Comparison of ENCODE assay signal across 8 mouse cellular contexts in genomic region chr12:69582216-69582612, GRCm38 (mm10). TPM values are rescaled to one million over a fixed set of nuclear protein-coding genes. Genes with fewer than 3 reads are reported as not detected.
DNase-seq lines count a peak whose midpoint lies in the region; ATAC-seq and TF ChIP-seq lines count a peak whose summit lies in the region.

No protein-coding gene starts in this region.

- H3K27ac ChIP-seq in cortical plate, adult 2 months (ENCODE audit: insufficient read depth, low read length) = peak overlapping the region; percentile 79; the same call in 1 of the 2 replicates
- peak overlapping the region; percentile 81 for H3K27ac ChIP-seq in neural tube, embryonic 14.5 days (ENCODE audit: low read depth, low read length)

- 24% methylated on average over 9 of the region's 9 CpGs for WGBS in lung, adult 2 months
- 36% methylated on average over 9 of the region's 9 CpGs for WGBS in neural tube, embryonic 14.5 days

- peak overlapping the region; percentile 80 for H3K9ac ChIP-seq in neural tube, embryonic 14.5 days (replicated peaks; ENCODE audit: low read depth, low read length)

- peak overlapping the region; percentile 97 for H3K4me3 ChIP-seq in lung, adult 2 months (replicated peaks; ENCODE audit: extremely low read depth, low read depth, low read length)
- peak overlapping the region; percentile 77 for H3K4me3 ChIP-seq in cortical plate, adult 2 months (ENCODE audit: insufficient read depth, low read length)
- peak overlapping the region; percentile 81 for H3K4me3 ChIP-seq in neural tube, embryonic 14.5 days (ENCODE audit: low read depth, low read length)

- TF ChIP-seq CTCF in lung, adult 2 months (IDR thresholded peaks at IDR 0.05; ENCODE audit: insufficient read depth, low read length) = no peak
- no peak for TF ChIP-seq CTCF in cortical plate, adult 2 months (IDR thresholded peaks at IDR 0.05; ENCODE audit: extremely low read depth, insufficient read depth, low read length)

- H3K4me2 ChIP-seq in neural tube, embryonic 14.5 days (ENCODE audit: low read depth, low read length) = peak overlapping the region; percentile 69

- no peak for TF ChIP-seq POLR2A in lung, adult 2 months (IDR thresholded peaks at IDR 0.05; ENCODE audit: borderline replicate concordance, extremely low read depth, low read depth, low read length)
- no peak for TF ChIP-seq POLR2A in cortical plate, adult 2 months (IDR thresholded peaks at IDR 0.05; ENCODE audit: extremely low read depth, insufficient read depth, low read length)

- H3K27me3 ChIP-seq in neural tube, embryonic 14.5 days (ENCODE audit: control insufficient read depth, insufficient read depth, low read length) = no peaks in the 10 kb centered on the region

- no peak for ATAC-seq in neural tube, embryonic 14.5 days (ENCODE audit: low read depth)
- no peak for ATAC-seq in megakaryocyte progenitor cell, adult 5-6 weeks (replicated peaks; ENCODE audit: poor library complexity)

- no peaks in the 10 kb centered on the region; the same call in 1 of the 2 replicates for H3K4me1 ChIP-seq in lung, adult 2 months (ENCODE audit: control insufficient read depth, insufficient read depth, low read length)
- peaks cover 6% of the 10 kb centered on the region for H3K4me1 ChIP-seq in cortical plate, adult 2 months (ENCODE audit: control insufficient read depth, insufficient read depth, low read length)
- H3K4me1 ChIP-seq in neural tube, embryonic 14.5 days (ENCODE audit: control insufficient read depth, insufficient read depth, low read length) = peaks cover 9% of the 10 kb centered on the region; the same call in 1 of the 2 replicates

- H3K36me3 ChIP-seq in neural tube, embryonic 14.5 days (ENCODE audit: control insufficient read depth, insufficient read depth, low read length) = peaks cover 37% of the 10 kb centered on the region

- no peaks in the 10 kb centered on the region for H3K9me3 ChIP-seq in neural tube, embryonic 14.5 days (ENCODE audit: control insufficient read depth, low read length)

- DNase-seq in lung, adult 2 months = no peak
- no peak for DNase-seq in lung, postnatal 14 days
- peak; percentile 60 for DNase-seq in induced T-regulatory cell, adult 2 months (ENCODE audit: low read depth)
- no peak for DNase-seq in cerebellum, postnatal 36 days
- no peak for DNase-seq in yolk sac, embryonic 10.5 days (ENCODE audit: low spot score)

RNA-seq across cellular contexts. Expression of gene Vcpkmt, which starts 0.6 kb away (rescaled TPM):
- 7.3 and 11.3 TPM in 2 replicates for polyA plus RNA-seq in lung, adult 2 months (2012; rRNA removed)
- polyA plus RNA-seq in cortical plate, adult 2 months (2012; rRNA removed) = 31.4 TPM in 2 replicates
- polyA plus RNA-seq in neural tube, embryonic 14.5 days (2014; fragmentation: Nextera tagmentation; extraction: Ambion mirVana) = 22.3 and 26.1 TPM in 2 replicates
- 15.0 and 15.3 TPM in 2 replicates for total RNA-seq in megakaryocyte progenitor cell, adult 5-6 weeks (2015)
- 10.5 and 17.5 TPM in 2 replicates for total RNA-seq in megakaryocyte progenitor cell, adult 5-6 weeks (2017)
